Mouse (Mus musculus): ENCODE results near the gene Ddx39b.

- TF ChIP-seq CTCF (IDR thresholded peaks at IDR 0.05; ENCODE audit: low read depth, low read length) (no peak), POLR2A (IDR thresholded peaks at IDR 0.05; ENCODE audit: extremely low read depth, insufficient read depth, low read length) (no peak)
These were observed 9.7 kb downstream of the Ddx39b start for GRCm38 (mm10) chr17:35251162-35251719.
